Mouse (Mus musculus): ENCODE results near the gene Cfl1.

The Cfl1 gene

DNA sequence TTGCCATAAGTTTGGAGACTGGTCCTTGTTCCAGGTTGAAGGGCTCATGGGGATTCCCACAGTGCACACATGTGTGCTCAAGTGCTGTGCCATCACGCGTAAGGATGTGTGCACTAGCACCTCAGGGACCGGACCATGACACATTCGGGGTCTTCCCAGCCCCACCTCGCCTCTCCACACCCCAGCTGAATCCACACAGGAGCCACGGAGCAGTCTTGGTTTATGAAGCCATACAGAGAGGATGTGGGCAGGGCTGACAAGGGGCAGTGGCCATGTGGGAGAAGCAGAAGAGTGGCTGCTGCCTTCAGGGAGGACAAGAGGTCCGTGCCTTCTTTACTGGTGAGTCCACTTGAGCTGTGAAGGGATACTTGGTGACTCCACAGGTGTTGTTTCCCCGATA lies 25.2 kb upstream of the Cfl1 start:
- no peak for DNase-seq (ENCODE audit: low spot score)

DNA sequence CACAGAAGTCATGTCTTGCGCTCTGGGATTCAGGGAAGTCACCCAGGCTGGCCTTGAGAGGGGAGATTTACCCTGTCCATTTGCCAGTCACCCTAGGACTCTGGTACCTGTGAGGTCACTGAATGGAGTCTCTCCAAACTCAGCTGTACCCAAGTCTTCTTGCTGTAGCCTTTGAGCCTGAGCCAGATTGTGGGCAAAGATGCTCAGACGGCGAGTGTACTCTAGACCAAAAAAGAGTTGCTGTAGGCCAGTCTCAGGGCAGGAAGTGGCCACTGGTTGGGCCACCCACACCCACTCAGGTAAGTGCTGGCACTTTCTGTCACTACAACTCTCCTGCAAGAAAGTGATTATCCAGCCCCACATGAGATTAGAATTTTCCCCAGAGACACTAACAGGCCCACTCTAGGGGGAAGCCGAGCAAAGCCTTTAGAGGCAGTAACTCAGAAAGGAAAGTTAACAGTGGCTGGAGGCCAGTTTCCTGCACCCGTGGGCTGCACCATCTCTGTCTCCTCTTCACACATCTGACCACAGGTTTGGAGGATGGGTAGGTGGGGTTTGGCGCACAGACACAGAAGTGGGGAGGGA lies 23.2 kb upstream of the Cfl1 start:
- no peak for DNase-seq (ENCODE audit: low spot score)

DNA sequence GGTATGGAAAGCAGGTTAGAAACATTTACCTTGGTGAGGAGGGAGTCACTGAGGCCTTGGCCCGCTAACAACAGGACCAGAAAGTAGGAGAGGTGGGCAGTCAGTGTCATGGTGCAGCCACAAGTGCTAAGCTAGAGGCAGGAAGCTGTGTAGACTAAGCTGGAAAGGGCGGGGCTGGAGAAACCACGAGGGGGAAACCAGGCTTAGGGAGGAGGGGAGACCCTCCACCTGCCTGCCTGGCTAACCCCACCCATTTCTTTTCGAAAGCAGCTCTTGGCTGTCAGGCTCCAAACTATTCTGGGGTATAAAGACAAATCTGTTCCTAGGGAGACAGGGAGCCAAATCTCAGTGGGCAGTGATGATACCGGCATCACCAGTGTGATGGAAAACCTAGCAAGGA lies 21.9 kb upstream of the Cfl1 start, which contains the start of gene Ctsw:
Gene Ctsw, minus strand, starts transcription at position 134 of the 400 bp plus-strand sequence.
- DNase-seq (ENCODE audit: low spot score) = no peak

GRCm38 (mm10) chr19:5471846-5472245 lies 18.4 kb upstream of the Cfl1 start:
- no peak for DNase-seq (ENCODE audit: low spot score)

- no peak for DNase-seq (ENCODE audit: low spot score)
These were observed 17.4 kb upstream of the Cfl1 start for GRCm38 (mm10) chr19:5472857-5473256.

DNA sequence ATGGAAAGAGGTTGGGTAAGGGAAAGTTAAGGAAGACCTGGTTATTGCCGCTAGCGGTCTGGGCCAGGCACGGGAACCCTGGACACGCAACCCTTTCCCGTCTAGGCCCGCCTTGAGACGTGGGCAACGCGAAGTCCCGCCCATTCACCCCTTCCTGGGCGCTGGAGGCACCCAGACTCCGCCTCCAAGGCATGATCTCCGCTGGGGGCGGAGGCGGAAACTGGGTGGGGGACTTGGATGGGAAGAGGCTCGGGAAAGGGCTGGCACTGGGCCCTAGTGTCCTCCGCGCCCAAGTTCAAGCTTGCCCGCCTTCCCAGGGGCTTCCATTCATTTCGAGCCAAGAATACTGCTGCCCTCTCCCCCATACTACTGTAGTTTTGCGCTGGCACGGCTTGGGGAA lies 16.5 kb upstream of the Cfl1 start, which contains the start of gene Efemp2:
Gene Efemp2, plus strand, starts transcription at position 235 of the 400 bp plus-strand sequence.
- DNase-seq (ENCODE audit: low spot score) = no peak

- DNase-seq (ENCODE audit: low spot score) = no peak
These were observed 15.8 kb upstream of the Cfl1 start for GRCm38 (mm10) chr19:5474281-5475068.

- no peak for DNase-seq (ENCODE audit: low spot score)
These were observed 15.1 kb upstream of the Cfl1 start for GRCm38 (mm10) chr19:5475069-5475714.

DNA sequence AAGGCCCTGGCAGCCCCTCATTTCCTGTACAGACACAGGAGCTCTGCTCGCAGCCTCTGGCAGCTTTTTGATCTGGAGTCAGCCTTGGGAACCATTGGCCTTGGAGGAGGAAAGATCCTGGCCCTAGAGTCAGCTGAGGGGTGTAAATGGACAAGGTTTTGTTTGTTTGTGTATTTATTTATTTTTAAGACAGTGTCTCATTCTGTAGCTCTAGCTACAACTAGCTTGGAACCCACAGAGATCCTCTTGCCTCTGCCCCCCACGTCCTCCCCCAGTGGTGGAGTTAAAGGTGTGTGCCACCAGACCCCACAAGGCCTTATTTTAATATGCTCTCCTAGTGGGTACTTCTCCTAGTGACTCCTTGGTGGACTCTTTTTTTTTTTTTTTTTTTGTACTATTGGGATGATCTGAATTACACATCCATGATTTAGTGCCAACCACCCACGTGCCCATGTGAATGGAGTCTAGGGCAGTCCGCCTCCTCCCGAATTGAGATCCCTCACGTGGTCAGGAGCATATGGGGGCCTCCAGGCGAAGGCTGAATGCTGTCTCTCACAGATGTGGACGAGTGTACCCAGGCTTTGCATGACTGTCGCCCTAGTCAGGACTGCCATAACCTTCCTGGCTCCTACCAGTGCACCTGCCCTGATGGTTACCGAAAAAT lies 13.1 kb upstream of the Cfl1 start:
- no peak for DNase-seq (ENCODE audit: low spot score)

- no peak for DNase-seq (ENCODE audit: low spot score)
These were observed 12.5 kb upstream of the Cfl1 start for GRCm38 (mm10) chr19:5477668-5478300.

DNA sequence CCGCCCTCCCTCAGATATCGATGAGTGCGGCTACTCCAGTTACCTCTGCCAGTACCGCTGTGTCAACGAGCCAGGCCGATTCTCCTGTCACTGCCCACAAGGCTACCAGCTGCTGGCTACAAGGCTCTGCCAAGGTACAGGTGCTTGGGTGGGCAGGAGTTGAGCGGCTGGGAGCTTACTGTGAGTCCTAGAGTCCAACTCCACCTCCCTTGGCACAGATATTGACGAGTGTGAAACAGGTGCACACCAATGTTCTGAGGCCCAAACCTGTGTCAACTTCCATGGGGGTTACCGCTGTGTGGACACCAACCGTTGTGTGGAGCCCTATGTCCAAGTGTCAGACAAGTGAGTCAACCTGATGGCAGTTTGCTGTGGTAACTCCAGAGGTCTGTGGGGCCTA lies 10.2 kb upstream of the Cfl1 start:
- no peak for DNase-seq (ENCODE audit: low spot score)

- no peak for DNase-seq (ENCODE audit: low spot score)
These were observed 8.9 kb upstream of the Cfl1 start for GRCm38 (mm10) chr19:5481398-5481797.

- DNase-seq (ENCODE audit: low spot score) = no peak
These were observed 6.6 kb upstream of the Cfl1 start for GRCm38 (mm10) chr19:5483386-5484359.

GRCm38 (mm10) chr19:5484496-5484895 lies 5.8 kb upstream of the Cfl1 start:
- no peak for DNase-seq (ENCODE audit: low spot score)

GRCm38 (mm10) chr19:5485371-5485770 lies 4.9 kb upstream of the Cfl1 start:
- no peak for DNase-seq (ENCODE audit: low spot score)

DNA sequence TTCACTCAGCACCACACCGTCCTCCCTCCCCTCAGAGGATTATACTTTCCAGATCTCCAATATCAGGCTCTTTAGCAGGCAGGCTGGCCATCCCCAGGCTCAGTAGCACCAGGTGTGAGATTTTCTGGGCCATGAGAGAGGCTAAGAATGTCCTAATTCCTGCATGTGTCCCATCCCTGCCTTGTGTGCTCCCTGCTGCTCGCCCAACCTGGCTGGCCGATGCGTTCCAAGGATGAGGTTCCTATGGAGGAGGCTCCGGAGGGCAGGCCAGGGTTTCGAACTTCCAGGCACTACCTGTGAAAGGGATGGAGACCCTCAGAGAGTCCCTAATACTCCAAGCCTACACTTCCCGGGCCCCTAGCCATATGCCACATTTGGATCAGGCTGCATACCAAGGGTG lies 4.4 kb upstream of the Cfl1 start:
- DNase-seq (ENCODE audit: low spot score) = no peak

DNA sequence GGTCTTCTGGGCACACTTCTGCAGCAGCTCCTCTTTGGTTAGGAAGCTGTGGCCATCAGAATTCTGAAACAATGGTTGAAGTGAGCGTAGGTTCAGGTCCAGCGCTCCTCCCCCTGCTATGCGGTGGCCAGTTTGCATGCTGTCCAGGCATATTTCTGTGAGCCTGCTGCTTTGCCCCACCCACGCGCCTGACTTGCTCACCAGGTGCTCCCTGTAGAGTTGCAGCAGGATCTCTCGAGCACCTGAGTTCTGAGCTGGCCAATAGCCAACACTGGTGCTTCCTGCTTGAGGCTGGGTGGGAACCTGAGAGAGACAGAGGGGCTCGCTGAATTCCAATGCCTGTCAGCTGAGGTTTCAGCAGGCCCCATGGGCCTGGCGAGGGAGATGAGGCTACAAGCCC lies 4.0 kb upstream of the Cfl1 start:
- DNase-seq (ENCODE audit: low spot score) = no peak

DNA sequence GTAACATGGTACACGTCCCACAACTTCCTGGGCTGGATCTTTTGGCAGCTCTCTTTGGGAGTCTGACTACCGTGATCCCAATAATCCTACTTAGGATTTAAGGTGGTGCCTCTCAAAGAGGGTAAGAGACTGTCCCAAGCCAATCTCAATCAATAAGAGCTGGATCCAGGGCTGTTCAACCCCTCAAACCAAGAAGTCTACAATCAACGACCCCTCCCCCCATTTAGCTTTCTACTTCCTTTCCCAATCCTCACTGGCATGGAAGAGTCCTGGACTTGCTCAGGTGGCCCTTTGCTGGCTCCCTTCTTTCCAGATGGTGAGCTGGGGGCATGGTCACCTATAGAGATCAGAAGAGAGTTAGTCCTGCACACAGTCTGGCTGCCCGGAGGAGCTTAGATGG lies 3.5 kb upstream of the Cfl1 start:
- DNase-seq (ENCODE audit: low spot score) = no peak

DNA sequence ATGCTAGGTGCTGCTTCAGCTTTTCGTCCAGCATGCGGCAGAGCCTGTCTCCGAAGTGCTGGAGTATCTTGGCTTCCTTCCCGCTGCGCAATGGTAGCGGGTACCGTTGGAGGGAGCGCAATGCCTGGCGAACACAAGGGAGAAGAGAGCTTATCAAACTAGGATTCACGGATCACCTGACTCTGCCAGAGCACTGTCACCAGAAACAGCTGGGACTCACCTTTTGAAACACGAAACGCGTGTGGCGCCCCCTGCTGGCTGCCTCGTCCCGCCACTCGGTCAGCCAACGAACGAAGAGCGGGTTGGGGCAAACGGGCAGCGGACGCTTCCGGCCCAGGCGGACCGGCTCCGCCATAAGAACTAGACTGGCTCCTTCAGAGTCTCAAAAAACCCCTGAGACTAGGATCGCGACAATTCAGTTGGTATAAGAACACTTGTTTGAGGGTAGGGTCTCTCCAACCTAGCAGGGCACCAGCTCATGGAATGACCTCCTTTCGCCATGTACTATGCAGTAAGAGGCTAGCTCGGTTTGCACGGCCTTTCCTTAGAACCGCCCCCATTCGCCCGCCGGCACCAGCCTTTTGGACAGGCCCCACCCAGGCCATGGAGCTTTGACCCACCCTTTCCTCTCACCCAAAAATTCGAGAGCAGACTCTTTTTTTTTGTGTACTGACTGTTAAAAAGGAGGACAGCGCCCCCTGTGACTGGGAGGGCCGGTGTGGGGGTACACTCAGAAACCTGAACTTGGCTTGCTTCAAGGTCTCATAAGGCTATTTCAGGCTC lies 2.3 kb upstream of the Cfl1 start, which contains the start of gene Mus81:
Gene Mus81, minus strand, starts transcription at position 635 of the 783 bp plus-strand sequence.
- DNase-seq (ENCODE audit: low spot score) = peak; percentile 89
